Mouse (Mus musculus) fat pad, adult 2 months (tissue): Measurements from ENCODE around the gene Znrf1.

Source experiments
- DNase-seq: peaks from one replicate; pipeline ENCODE4 v3.0.0-alpha.2; 2011; ENCODE audit warnings: low read depth, low spot score; ENCODE audit errors: extremely low read depth

Gene Znrf1

GRCm38 (mm10) chr8:111595712-111596484 is 60.0 kb downstream of the Znrf1 start:
- DNase-seq: no peak

GRCm38 (mm10) chr8:111596485-111596821 is 60.6 kb downstream of the Znrf1 start:
- no peak for DNase-seq

GRCm38 (mm10) chr8:111597310-111597709 is 61.4 kb downstream of the Znrf1 start:
- no peak for DNase-seq

- no peak for DNase-seq
Observed at GRCm38 (mm10) chr8:111599707-111600444, 64.0 kb downstream of the Znrf1 start.

GRCm38 (mm10) chr8:111602050-111602449 is 66.2 kb downstream of the Znrf1 start:
- no peak for DNase-seq

GRCm38 (mm10) chr8:111604986-111605385 is 69.1 kb downstream of the Znrf1 start:
- DNase-seq: no peak

GRCm38 (mm10) chr8:111606961-111607360 is 71.1 kb downstream of the Znrf1 start:
- DNase-seq: no peak

GRCm38 (mm10) chr8:111607414-111607813 is 71.5 kb downstream of the Znrf1 start:
- no peak for DNase-seq

GRCm38 (mm10) chr8:111613181-111613580 is 77.3 kb downstream of the Znrf1 start:
- no peak for DNase-seq

GRCm38 (mm10) chr8:111614786-111615701 is 79.1 kb downstream of the Znrf1 start:
- no peak for DNase-seq

GRCm38 (mm10) chr8:111617812-111618211 is 81.9 kb downstream of the Znrf1 start:
- DNase-seq: no peak

- no peak for DNase-seq
Observed at GRCm38 (mm10) chr8:111618273-111618672, 82.4 kb downstream of the Znrf1 start.

- DNase-seq: no peak
Observed at GRCm38 (mm10) chr8:111619936-111620335, 84.0 kb downstream of the Znrf1 start.

- no peak for DNase-seq
Observed at GRCm38 (mm10) chr8:111622104-111622503, 86.2 kb downstream of the Znrf1 start.

- no peak for DNase-seq
Observed at GRCm38 (mm10) chr8:111622553-111622952, 86.7 kb downstream of the Znrf1 start.

- DNase-seq: no peak
Observed at GRCm38 (mm10) chr8:111624081-111624852, 88.4 kb downstream of the Znrf1 start.

- DNase-seq: no peak
Observed at GRCm38 (mm10) chr8:111624853-111625221, 88.9 kb downstream of the Znrf1 start.

GRCm38 (mm10) chr8:111625694-111626527 is 90.0 kb downstream of the Znrf1 start:
- no peak for DNase-seq

GRCm38 (mm10) chr8:111626528-111626820 is 90.6 kb downstream of the Znrf1 start:
- no peak for DNase-seq

GRCm38 (mm10) chr8:111626933-111627332 is 91.0 kb downstream of the Znrf1 start:
- DNase-seq: no peak
